Mouse (Mus musculus) megakaryocyte, embryonic 14.5 days (primary cell): ENCODE results near the gene Pgpep1l.

Source experiments
- FLI1 ChIP-seq: IDR thresholded peaks from 2 replicates; pipeline ENCODE4 v1.6.1; 2012; ENCODE audit warnings: low read length, inconsistent platforms, mixed read lengths
- GATA1 ChIP-seq: IDR thresholded peaks from 3 replicates; pipeline ENCODE4 v1.6.1; 2012; ENCODE audit warnings: mixed read lengths, low read length, inconsistent platforms, borderline replicate concordance

DNA sequence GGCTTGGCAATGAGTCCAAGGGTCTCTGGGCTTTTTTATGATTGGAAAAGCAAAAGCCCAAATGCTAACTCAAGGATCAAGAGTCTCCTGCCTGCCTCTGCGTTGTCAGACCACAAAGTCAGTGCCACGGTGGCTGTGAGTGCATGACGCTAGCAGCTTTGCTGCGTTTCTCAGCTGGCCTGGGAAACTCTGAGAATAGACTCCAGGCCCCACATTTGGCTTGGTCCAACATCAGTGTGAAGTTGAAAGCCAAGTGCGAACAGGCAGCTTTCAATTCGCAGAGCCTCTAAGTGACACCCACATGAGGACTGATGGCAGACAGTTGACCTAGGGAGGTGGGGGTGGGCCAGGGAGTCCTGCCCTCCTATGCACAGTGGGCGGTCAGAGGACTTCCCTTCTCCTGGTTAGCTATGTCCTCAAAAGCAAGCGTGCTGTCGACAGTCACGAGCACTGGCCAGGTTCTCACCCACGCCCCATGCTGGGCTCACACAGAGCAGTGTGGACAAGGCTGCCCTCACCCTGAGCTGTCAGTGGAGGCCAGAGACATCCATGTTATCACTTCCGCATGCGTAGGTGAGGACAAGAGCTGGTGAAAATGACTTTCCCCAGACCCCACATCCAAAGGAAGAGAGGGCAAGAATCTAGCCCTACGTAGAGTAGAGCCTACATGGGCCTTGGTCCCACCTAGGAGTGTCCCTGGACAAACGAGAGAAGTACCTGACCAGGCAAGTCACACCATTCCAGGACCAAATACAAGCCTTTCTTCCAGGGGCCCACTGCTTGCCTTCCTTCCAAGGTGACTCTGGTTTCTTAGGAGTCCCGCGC is 5.5 kb downstream of the Pgpep1l start:
- TF ChIP-seq GATA1 = no peak
- TF ChIP-seq FLI1 = no peak
